Comparison of ENCODE assay signal across 7 mouse cellular contexts in the genomic region with DNA sequence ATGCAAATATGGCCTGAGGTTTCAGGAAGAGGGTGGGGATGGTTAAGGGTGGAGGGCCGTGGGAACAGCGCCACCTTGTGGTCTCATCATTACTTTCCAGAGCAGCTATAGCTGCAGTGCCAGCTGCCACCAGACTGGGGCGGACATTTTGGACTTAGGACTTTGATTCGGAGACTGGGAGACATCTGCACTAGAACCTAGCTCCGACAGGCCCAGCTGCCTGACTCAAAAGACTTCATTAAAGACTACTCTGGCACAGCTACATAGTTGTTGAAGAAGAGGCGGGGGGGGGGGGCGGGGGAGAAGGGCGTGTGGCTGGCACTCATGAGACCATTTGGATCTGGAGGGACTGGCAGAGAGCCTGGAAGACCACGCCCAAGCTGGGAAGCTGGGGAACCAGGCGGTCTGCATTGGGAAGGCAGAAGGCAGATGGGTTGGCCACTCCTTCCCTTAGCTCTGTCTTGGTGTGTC. TPM values are rescaled to one million over a fixed set of nuclear protein-coding genes. Genes with fewer than 3 reads are reported as not detected.
DNase-seq lines count a peak whose midpoint lies in the region; ATAC-seq and TF ChIP-seq lines count a peak whose summit lies in the region.

No protein-coding gene starts in this region.

- H3K27me3 ChIP-seq in embryonic facial prominence, embryonic 11.5 days (ENCODE audit: control insufficient read depth, insufficient read depth, low read length) = no peaks in the 10 kb centered on the region
- H3K27me3 ChIP-seq in heart, adult 2 months (ENCODE audit: control insufficient read depth, insufficient read depth, low read length) = no peaks in the 10 kb centered on the region
- H3K27me3 ChIP-seq in kidney, adult 2 months (replicated peaks; ENCODE audit: control insufficient read depth, insufficient read depth, low read length) = no peaks in the 10 kb centered on the region
- no peaks in the 10 kb centered on the region for H3K27me3 ChIP-seq in limb, embryonic 11.5 days (ENCODE audit: control insufficient read depth, insufficient read depth, low read length)
- H3K27me3 ChIP-seq in midbrain, embryonic 14.5 days (ENCODE audit: control insufficient read depth, insufficient read depth, low read length) = no peaks in the 10 kb centered on the region

- no peak overlapping the region for H3K27ac ChIP-seq in embryonic facial prominence, embryonic 11.5 days (replicated peaks; ENCODE audit: low read depth, low read length)
- no peak overlapping the region for H3K27ac ChIP-seq in heart, adult 2 months
- H3K27ac ChIP-seq in kidney, adult 2 months (ENCODE audit: insufficient read depth, low read depth, low read length) = no peak overlapping the region
- H3K27ac ChIP-seq in limb, embryonic 11.5 days (replicated peaks; ENCODE audit: low read depth, low read length) = no peak overlapping the region
- H3K27ac ChIP-seq in midbrain, embryonic 14.5 days (replicated peaks; ENCODE audit: low read depth, low read length) = no peak overlapping the region

- H3K4me3 ChIP-seq in embryonic facial prominence, embryonic 11.5 days (ENCODE audit: low read depth, low read length) = no peak overlapping the region
- H3K4me3 ChIP-seq in heart, adult 2 months = no peak overlapping the region
- H3K4me3 ChIP-seq in kidney, adult 2 months (ENCODE audit: insufficient read depth, low read depth, low read length) = no peak overlapping the region
- H3K4me3 ChIP-seq in limb, embryonic 11.5 days (ENCODE audit: low read depth, low read length) = no peak overlapping the region
- no peak overlapping the region for H3K4me3 ChIP-seq in midbrain, embryonic 14.5 days (replicated peaks; ENCODE audit: low read depth, low read length)

- H3K4me2 ChIP-seq in embryonic facial prominence, embryonic 11.5 days (ENCODE audit: low read depth, low read length) = no peak overlapping the region
- no peak overlapping the region; the same call in 1 of the 2 replicates for H3K4me2 ChIP-seq in limb, embryonic 11.5 days (ENCODE audit: low read depth, severe bottlenecking)
- peak overlapping the region; percentile 4; the same call in 1 of the 2 replicates for H3K4me2 ChIP-seq in midbrain, embryonic 14.5 days (ENCODE audit: low read length)

- peak; percentile 89 for DNase-seq in adrenal gland, postnatal 14 days
- DNase-seq in embryonic facial prominence, embryonic 11.5 days (ENCODE audit: low spot score) = peak; percentile 91
- peak; percentile 81 for DNase-seq in heart, adult 2 months
- DNase-seq in kidney, adult 2 months = peak; percentile 86
- DNase-seq in limb, embryonic 11.5 days (ENCODE audit: low spot score) = peak; percentile 91
- peak; percentile 88 for DNase-seq in midbrain, embryonic 14.5 days
- DNase-seq in spleen, adult 18-20 months = peak; percentile 18 to 43

- WGBS in embryonic facial prominence, embryonic 11.5 days = 15% methylated on average over 9 of the region's 10 CpGs
- WGBS in heart, adult 2 months = 2% methylated on average over 9 of the region's 10 CpGs
- 10% methylated on average over 9 of the region's 10 CpGs for WGBS in kidney, adult 2 months
- WGBS in limb, embryonic 11.5 days = 18% methylated on average over 8 of the region's 10 CpGs
- 16% methylated on average over 10 of the region's 10 CpGs for WGBS in midbrain, embryonic 14.5 days

- intact Hi-C loops in heart, adult 2 months (cut with DNase I) = loop anchor here (1.0 kb wide), 1 partner anchor 95 kb away; no protein-coding TSS in a partner anchor

- no peak overlapping the region for H3K9ac ChIP-seq in embryonic facial prominence, embryonic 11.5 days (replicated peaks; ENCODE audit: low read length)
- no peak overlapping the region for H3K9ac ChIP-seq in heart, adult 2 months (ENCODE audit: low read depth, low read length)
- H3K9ac ChIP-seq in limb, embryonic 11.5 days (ENCODE audit: low read length) = no peak overlapping the region
- no peak overlapping the region for H3K9ac ChIP-seq in midbrain, embryonic 14.5 days (replicated peaks; ENCODE audit: low read length)

- TF ChIP-seq EP300 in heart, adult 2 months (IDR thresholded peaks at IDR 0.05; ENCODE audit: insufficient read depth, low read depth, low read length) = 0 out of 2 replicates have a peak, but pooled peaks have one; percentile 73

- peak; percentile 89 for TF ChIP-seq CTCF in heart, adult 2 months (IDR thresholded peaks at IDR 0.05)
- TF ChIP-seq CTCF in kidney, adult 2 months (conservative IDR thresholded peaks at IDR 0.05; ENCODE audit: insufficient read depth, insufficient read length, low read depth, low read length) = peak; percentile 100; the same call in 1 of the 2 replicates

- H3K36me3 ChIP-seq in embryonic facial prominence, embryonic 11.5 days (replicated peaks; ENCODE audit: control insufficient read depth, insufficient read depth, low read depth, low read length) = no peaks in the 10 kb centered on the region
- H3K36me3 ChIP-seq in heart, adult 2 months (ENCODE audit: control insufficient read depth, insufficient read depth, low read length) = no peaks in the 10 kb centered on the region
- no peaks in the 10 kb centered on the region for H3K36me3 ChIP-seq in kidney, adult 2 months (ENCODE audit: control insufficient read depth, insufficient read depth, low read length)
- H3K36me3 ChIP-seq in limb, embryonic 11.5 days (ENCODE audit: control insufficient read depth, insufficient read depth, low read length) = no peaks in the 10 kb centered on the region
- H3K36me3 ChIP-seq in midbrain, embryonic 14.5 days (ENCODE audit: control insufficient read depth, insufficient read depth, low read length) = no peaks in the 10 kb centered on the region

- H3K4me1 ChIP-seq in embryonic facial prominence, embryonic 11.5 days (ENCODE audit: control insufficient read depth, insufficient read depth, low read length) = no peaks in the 10 kb centered on the region
- H3K4me1 ChIP-seq in heart, adult 2 months (ENCODE audit: control insufficient read depth, insufficient read depth, low read length) = peaks cover 4% of the 10 kb centered on the region
- H3K4me1 ChIP-seq in kidney, adult 2 months (ENCODE audit: control insufficient read depth, insufficient read depth, low read length) = peaks cover 4% of the 10 kb centered on the region; the same call in 1 of the 2 replicates
- no peaks in the 10 kb centered on the region for H3K4me1 ChIP-seq in limb, embryonic 11.5 days (ENCODE audit: control insufficient read depth, insufficient read depth, low read length)
- no peaks in the 10 kb centered on the region for H3K4me1 ChIP-seq in midbrain, embryonic 14.5 days (ENCODE audit: control insufficient read depth, insufficient read depth, low read length)

- H3K79me2 ChIP-seq in heart, adult 2 months (replicated peaks; ENCODE audit: control insufficient read depth, insufficient read depth, low read length) = no peaks in the 10 kb centered on the region

- 0 out of 2 replicates have a peak, but pooled peaks have one; percentile 35 for ATAC-seq in embryonic facial prominence, embryonic 11.5 days (replicated peaks; ENCODE audit: insufficient number of reproducible peaks, low FRiP score, low TSS enrichment, low read depth)
- peak; percentile 76 for ATAC-seq in limb, embryonic 11.5 days (ENCODE audit: insufficient number of reproducible peaks, low FRiP score, low TSS enrichment, low read depth)
- ATAC-seq in midbrain, embryonic 14.5 days (ENCODE audit: low FRiP score, low TSS enrichment) = peak; percentile 57

- TF ChIP-seq POLR2A in heart, adult 2 months (IDR thresholded peaks at IDR 0.05; ENCODE audit: insufficient read depth, low read depth, low read length) = no peak
- no peak for TF ChIP-seq POLR2A in kidney, adult 2 months (IDR thresholded peaks at IDR 0.05; ENCODE audit: low read depth, low read length)

- no peaks in the 10 kb centered on the region for H3K9me3 ChIP-seq in embryonic facial prominence, embryonic 11.5 days (replicated peaks; ENCODE audit: control insufficient read depth, low read length)
- no peaks in the 10 kb centered on the region for H3K9me3 ChIP-seq in limb, embryonic 11.5 days (ENCODE audit: control insufficient read depth, low read length)
- no peaks in the 10 kb centered on the region for H3K9me3 ChIP-seq in midbrain, embryonic 14.5 days (ENCODE audit: control insufficient read depth, low read length)

RNA-seq across cellular contexts. Expression of a gene that starts 21.4 kb away (rescaled TPM):
- 10.3 and 13.7 TPM in 2 replicates for total RNA-seq in adrenal gland, postnatal 14 days (2021)
- polyA plus RNA-seq in embryonic facial prominence, embryonic 11.5 days (2014; fragmentation: Nextera tagmentation; extraction: Ambion mirVana) = 17.0 and 28.7 TPM in 2 replicates
- 10 to 100 TPM; 45.1 to 45.7 TPM for total RNA-seq in heart, adult 2 months (2021)
- polyA plus RNA-seq in heart, adult 2 months (2012; rRNA removed) = 48.3 and 52.1 TPM in 2 replicates
- polyA plus RNA-seq in kidney, adult 2 months (2012; rRNA removed) = 16.5 and 16.8 TPM in 2 replicates
- 7.1 and 8.3 TPM in 2 replicates for polyA plus RNA-seq in limb, embryonic 11.5 days (2014; fragmentation: Nextera tagmentation; extraction: Ambion mirVana)
- 17.5 and 18.5 TPM in 2 replicates for polyA plus RNA-seq in midbrain, embryonic 14.5 days (2014; fragmentation: Nextera tagmentation; extraction: Ambion mirVana)

RNA-seq across cellular contexts. Expression of a gene that starts 45.4 kb away (rescaled TPM):
- 16.5 TPM in 2 replicates for total RNA-seq in adrenal gland, postnatal 14 days (2021)
- polyA plus RNA-seq in embryonic facial prominence, embryonic 11.5 days (2014; fragmentation: Nextera tagmentation; extraction: Ambion mirVana) = 2.3 and 2.5 TPM in 2 replicates
- 10 to 100 TPM; 87.7 to 89.1 TPM for total RNA-seq in heart, adult 2 months (2021)
- polyA plus RNA-seq in heart, adult 2 months (2012; rRNA removed) = 44.8 and 53.7 TPM in 2 replicates
- 6.6 and 7.3 TPM in 2 replicates for polyA plus RNA-seq in kidney, adult 2 months (2012; rRNA removed)
- polyA plus RNA-seq in limb, embryonic 11.5 days (2014; fragmentation: Nextera tagmentation; extraction: Ambion mirVana) = 2.3 and 2.4 TPM in 2 replicates
- 1.6 and 2.1 TPM in 2 replicates for polyA plus RNA-seq in midbrain, embryonic 14.5 days (2014; fragmentation: Nextera tagmentation; extraction: Ambion mirVana)

Comparison
In these comparisons a context has a peak if more than half of its experiments do, and no peak if none do; other contexts are left out.
1. DNase-seq: peak in every context shown above with its lines; median percentile 91 in embryonic facial prominence, embryonic 11.5 days; 91 in limb, embryonic 11.5 days; 89 in adrenal gland, postnatal 14 days; 88 in midbrain, embryonic 14.5 days; 86 in kidney, adult 2 months; 81 in heart, adult 2 months; 30 in spleen, adult 18-20 months.